Mouse (Mus musculus): ENCODE data around the gene Sema4g.

GRCm38 (mm10) chr19:44999647-45000046, 10.7 kb downstream of the Sema4g start:
- no peak for TF ChIP-seq POLR2A (IDR thresholded peaks at IDR 0.05; ENCODE audit: borderline replicate concordance, low read depth, low read length)
- TF ChIP-seq CTCF (IDR thresholded peaks at IDR 0.05; ENCODE audit: low read depth, low read length): no peak

All from bone marrow macrophage, adult 2 months (primary cell).